Mouse (Mus musculus) stomach, postnatal 0 days (tissue): ENCODE measurements around the gene Prr18. TPM values are rescaled to one million over a fixed set of nuclear protein-coding genes. Genes with fewer than 3 reads are reported as not detected.

Source experiments
- ATAC-seq: fragments of 200-750 bp; cut with Nextera tagmentation; 2 replicates; pipeline ENCODE4 v1.8.0; 2017; ENCODE audit not compliant: low FRiP score, low TSS enrichment
- DNase-seq: peaks from one replicate; pipeline ENCODE4 v3.0.0-alpha.2; 2016; ENCODE audit warnings: low spot score
- H3K27ac ChIP-seq: fragments of 300-500 bp; sonication (generic); replicated peaks from 2 replicates; pipeline ENCODE4 v1.5.1; 2014; ENCODE audit warnings: mild to moderate bottlenecking, control low read depth
- H3K27me3 ChIP-seq: fragments of 300-500 bp; sonication (generic); 2 replicates; pipeline ENCODE4 v1.6.1; 2014; ENCODE audit warnings: low read length; ENCODE audit not compliant: control insufficient read depth, insufficient read depth
- H3K36me3 ChIP-seq: fragments of 300-500 bp; sonication (generic); 2 replicates; pipeline ENCODE4 v1.6.1; 2014; ENCODE audit warnings: low read length, mixed read lengths; ENCODE audit not compliant: control insufficient read depth, insufficient read depth
- H3K4me1 ChIP-seq: fragments of 300-500 bp; sonication (generic); replicated peaks from 2 replicates; pipeline ENCODE4 v1.6.1; 2014; ENCODE audit warnings: antibody characterized with exemption; ENCODE audit not compliant: control insufficient read depth, insufficient read depth
- H3K4me2 ChIP-seq: fragments of 300-500 bp; sonication (generic); replicated peaks from 2 replicates; pipeline ENCODE4 v1.6.1; 2014; ENCODE audit warnings: low read depth, mild to moderate bottlenecking, control low read depth, moderate library complexity
- H3K4me3 ChIP-seq: fragments of 300-500 bp; sonication (generic); 2 replicates; pipeline ENCODE4 v1.5.1; 2014; ENCODE audit warnings: low read depth, low read length, control low read depth
- H3K9ac ChIP-seq: fragments of 300-500 bp; sonication (generic); 2 replicates; pipeline ENCODE4 v1.6.1; 2014; ENCODE audit warnings: mild to moderate bottlenecking, low read length, control low read depth, mixed read lengths
- H3K9me3 ChIP-seq: fragments of 300-500 bp; sonication (generic); 2 replicates; pipeline ENCODE4 v1.6.1; 2016; ENCODE audit warnings: low read length; ENCODE audit not compliant: control insufficient read depth
- CTCF ChIP-seq: IDR thresholded peaks from 2 replicates; pipeline ENCODE4 v1.5.1; 2016; ENCODE audit warnings: antibody characterized with exemption, low read depth, mild to moderate bottlenecking, moderate library complexity
- EP300 ChIP-seq: optimal IDR thresholded peaks from 2 replicates; pipeline ENCODE3; 2016; ENCODE audit warnings: antibody characterized with exemption
- WGBS: fragments of 180-500 bp; shearing (Covaris S2); extraction: QIAGEN DNeasy Blood & Tissue Kit; methylation state at CpG from one replicate; pipeline ENCODE4 v1.1.7; 2014; 5-methylcytosine and 5-hydroxymethylcytosine counted together
- polyA plus RNA-seq: library from polyadenylated mRNA; unstranded; fragments of >200 nt; fragmentation: Nextera tagmentation; extraction: Ambion mirVana; gene quantifications from 2 replicates; pipeline ENCODE4 v1.2.1, GENCODE M21; 2015

The Prr18 gene
- polyA plus RNA-seq, 1 experiment from 2014 or later: 0.62 TPM

- H3K27ac ChIP-seq: no peak overlapping the region
- 85% methylated on average over 2 of the region's 2 CpGs for WGBS
- H3K4me1 ChIP-seq: no peaks in the 10 kb centered on the region
- H3K4me3 ChIP-seq: no peak overlapping the region
- no peak overlapping the region for H3K4me2 ChIP-seq
- H3K36me3 ChIP-seq: 0 out of 2 replicates have a peak, but pooled peaks cover 6% of the 10 kb centered on the region
- H3K9ac ChIP-seq: no peak overlapping the region
- ATAC-seq (no peak), DNase-seq (no peak)
- no peak for TF ChIP-seq CTCF
- no peak for TF ChIP-seq EP300
- no peaks in the 10 kb centered on the region for H3K27me3 ChIP-seq
- H3K9me3 ChIP-seq: no peaks in the 10 kb centered on the region
Observed at GRCm38 (mm10) chr17:8298281-8298680, 39.0 kb upstream of the Prr18 start.

- Histone ChIP-seq H3K4me2 (no peak overlapping the region), H3K27me3 (no peaks in the 10 kb centered on the region), H3K4me3 (no peak overlapping the region), H3K9ac (no peak overlapping the region), H3K4me1 (no peaks in the 10 kb centered on the region), H3K36me3 (0 out of 2 replicates have a peak, but pooled peaks cover 6% of the 10 kb centered on the region), H3K9me3 (no peaks in the 10 kb centered on the region), H3K27ac (no peak overlapping the region)
- no peak for ATAC-seq
- TF ChIP-seq EP300: no peak
- TF ChIP-seq CTCF: no peak
- no peak for DNase-seq
Observed at GRCm38 (mm10) chr17:8299524-8299923, 37.7 kb upstream of the Prr18 start.

GRCm38 (mm10) chr17:8301515-8301914 is 35.7 kb upstream of the Prr18 start:
- Histone ChIP-seq H3K9ac (no peak overlapping the region), H3K4me1 (no peaks in the 10 kb centered on the region), H3K27ac (no peak overlapping the region), H3K9me3 (no peaks in the 10 kb centered on the region), H3K36me3 (0 out of 2 replicates have a peak, but pooled peaks cover 6% of the 10 kb centered on the region), H3K4me2 (no peak overlapping the region), H3K27me3 (no peaks in the 10 kb centered on the region), H3K4me3 (no peak overlapping the region)
- 88% methylated on average over 4 of the region's 4 CpGs for WGBS
- no peak for ATAC-seq
- TF ChIP-seq EP300 (no peak), CTCF (no peak)
- no peak for DNase-seq

- no peak for ATAC-seq
- H3K9me3 ChIP-seq: no peaks in the 10 kb centered on the region
- no peak overlapping the region for H3K27ac ChIP-seq
- no peak overlapping the region for H3K4me2 ChIP-seq
- 0 out of 2 replicates have a peak, but pooled peaks cover 2% of the 10 kb centered on the region for H3K36me3 ChIP-seq
- TF ChIP-seq EP300 (no peak), CTCF (no peak)
- no peaks in the 10 kb centered on the region for H3K4me1 ChIP-seq
- no peak overlapping the region for H3K4me3 ChIP-seq
- H3K9ac ChIP-seq: no peak overlapping the region
- 60% methylated on average over 7 of the region's 7 CpGs for WGBS
- DNase-seq: no peak
- H3K27me3 ChIP-seq: no peaks in the 10 kb centered on the region
Observed at GRCm38 (mm10) chr17:8302772-8303438, 34.4 kb upstream of the Prr18 start.

- no peak for TF ChIP-seq EP300
- no peak for TF ChIP-seq CTCF
- no peak overlapping the region for H3K27ac ChIP-seq
- no peak overlapping the region for H3K4me2 ChIP-seq
- H3K36me3 ChIP-seq: no peaks in the 10 kb centered on the region
- H3K9ac ChIP-seq: no peak overlapping the region
- no peak overlapping the region for H3K4me3 ChIP-seq
- H3K4me1 ChIP-seq: no peaks in the 10 kb centered on the region
- no peaks in the 10 kb centered on the region for H3K27me3 ChIP-seq
- DNase-seq (no peak), ATAC-seq (no peak)
- WGBS: 29% methylated on average over 5 of the region's 5 CpGs
- no peaks in the 10 kb centered on the region for H3K9me3 ChIP-seq
Observed at GRCm38 (mm10) chr17:8303671-8304070, 33.6 kb upstream of the Prr18 start.

- TF ChIP-seq CTCF (peak; percentile 62), EP300 (no peak)
- ATAC-seq (no peak), DNase-seq (peak; percentile 23)
- Histone ChIP-seq H3K27ac (no peak overlapping the region), H3K27me3 (no peaks in the 10 kb centered on the region), H3K9me3 (no peaks in the 10 kb centered on the region), H3K4me1 (no peaks in the 10 kb centered on the region), H3K9ac (no peak overlapping the region), H3K36me3 (no peaks in the 10 kb centered on the region), H3K4me2 (no peak overlapping the region), H3K4me3 (no peak overlapping the region)
- 35% methylated on average over 3 of the region's 3 CpGs for WGBS
Observed at GRCm38 (mm10) chr17:8305801-8306200, 31.5 kb upstream of the Prr18 start.
